Mouse (Mus musculus): ENCODE measurements around the gene Prkag2. TPM values are rescaled to one million over a fixed set of nuclear protein-coding genes. Genes with fewer than 3 reads are reported as not detected.
"Not testable (repeated sequence)": the region's sequence is repeated elsewhere in the genome, so short reads cannot be mapped to it uniquely, and the experiment has no call there.

Prkag2 gene
- polyA plus RNA-seq, 1 experiment from 2014 or later: 41.2 TPM

DNA sequence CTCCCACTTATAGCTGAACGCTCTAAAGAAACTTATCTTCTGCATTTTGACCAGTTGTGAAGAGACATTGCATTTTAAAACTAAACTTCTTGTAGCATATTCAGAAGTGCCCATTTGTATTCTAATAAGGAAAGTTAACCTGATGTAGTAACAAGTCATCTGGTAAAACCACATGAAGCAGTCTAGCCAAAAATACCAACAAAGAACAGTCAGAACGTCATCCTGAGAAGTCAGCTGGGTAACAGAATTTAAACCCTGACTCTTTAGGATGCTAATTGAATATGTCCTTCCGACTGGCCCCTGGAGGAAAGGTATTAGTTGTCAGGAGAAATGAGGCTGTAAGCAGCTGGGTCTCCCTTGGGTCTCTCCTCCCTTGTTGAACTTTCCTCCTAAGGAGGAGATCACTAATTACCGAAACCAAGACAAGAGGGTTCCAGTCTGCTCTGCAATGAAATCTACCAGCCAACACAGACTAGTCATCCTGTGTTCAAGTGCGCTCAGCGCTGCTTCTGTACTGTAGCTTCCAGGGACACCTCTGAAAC lies 276.5 kb downstream of the Prkag2 start:
- Histone ChIP-seq H3K4me3 (ENCODE audit: low read depth, low read length) (no peak overlapping the region), H3K27ac (replicated peaks; ENCODE audit: low read depth, low read length) (no peak overlapping the region), H3K4me1 (ENCODE audit: control insufficient read depth, insufficient read depth, low read length) (no peaks in the 10 kb centered on the region), H3K27me3 (ENCODE audit: control insufficient read depth, insufficient read depth, low read length) (no peaks in the 10 kb centered on the region), H3K9me3 (replicated peaks; ENCODE audit: control insufficient read depth, low read length) (no peaks in the 10 kb centered on the region), H3K9ac (replicated peaks; ENCODE audit: low read length) (no peak overlapping the region), H3K36me3 (replicated peaks; ENCODE audit: control insufficient read depth, insufficient read depth, low read depth, low read length) (no peaks in the 10 kb centered on the region), H3K4me2 (ENCODE audit: low read depth, low read length) (no peak overlapping the region)
- DNase-seq (ENCODE audit: low spot score): no peak
- WGBS: 74% methylated on average over 6 of the region's 6 CpGs
- no peak for ATAC-seq (replicated peaks; ENCODE audit: insufficient number of reproducible peaks, low FRiP score, low TSS enrichment, low read depth)

DNA sequence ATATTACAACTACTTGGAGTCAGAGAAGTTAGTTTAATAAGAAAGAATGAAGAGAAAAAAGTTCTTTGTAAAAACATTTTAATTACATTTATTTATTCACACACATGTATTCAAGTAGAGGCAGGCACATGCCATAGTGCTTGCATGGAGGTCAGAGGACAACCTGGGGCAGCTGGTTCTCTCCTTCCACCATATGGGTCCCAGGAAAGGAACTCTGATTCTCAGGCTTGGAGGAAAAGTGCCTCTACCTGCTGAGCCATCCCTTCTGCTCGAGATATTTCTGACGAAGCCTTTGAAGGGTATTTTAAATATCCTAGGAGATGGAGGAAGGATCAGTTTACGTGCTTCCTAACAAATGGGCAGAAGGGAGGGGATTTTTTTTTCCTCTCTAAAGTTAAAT lies 277.7 kb downstream of the Prkag2 start:
- no peak overlapping the region for H3K27ac ChIP-seq (replicated peaks; ENCODE audit: low read depth, low read length)
- no peaks in the 10 kb centered on the region for H3K27me3 ChIP-seq (ENCODE audit: control insufficient read depth, insufficient read depth, low read length)
- WGBS: 71% methylated on average over 3 of the region's 3 CpGs
- no peak overlapping the region for H3K4me3 ChIP-seq (ENCODE audit: low read depth, low read length)
- H3K9ac ChIP-seq (replicated peaks; ENCODE audit: low read length): no peak overlapping the region
- H3K9me3 ChIP-seq (replicated peaks; ENCODE audit: control insufficient read depth, low read length): no peaks in the 10 kb centered on the region
- no peaks in the 10 kb centered on the region for H3K4me1 ChIP-seq (ENCODE audit: control insufficient read depth, insufficient read depth, low read length)
- H3K36me3 ChIP-seq (replicated peaks; ENCODE audit: control insufficient read depth, insufficient read depth, low read depth, low read length): no peaks in the 10 kb centered on the region
- H3K4me2 ChIP-seq (ENCODE audit: low read depth, low read length): no peak overlapping the region
- no peak for ATAC-seq (replicated peaks; ENCODE audit: insufficient number of reproducible peaks, low FRiP score, low TSS enrichment, low read depth)
- DNase-seq (ENCODE audit: low spot score): no peak

- H3K27ac ChIP-seq (replicated peaks; ENCODE audit: low read depth, low read length); ATAC-seq (replicated peaks; ENCODE audit: insufficient number of reproducible peaks, low FRiP score, low TSS enrichment, low read depth); DNase-seq (ENCODE audit: low spot score); H3K4me2 ChIP-seq (ENCODE audit: low read depth, low read length); H3K4me3 ChIP-seq (ENCODE audit: low read depth, low read length); H3K9me3 ChIP-seq (replicated peaks; ENCODE audit: control insufficient read depth, low read length); H3K36me3 ChIP-seq (replicated peaks; ENCODE audit: control insufficient read depth, insufficient read depth, low read depth, low read length); H3K4me1 ChIP-seq (ENCODE audit: control insufficient read depth, insufficient read depth, low read length); H3K27me3 ChIP-seq (ENCODE audit: control insufficient read depth, insufficient read depth, low read length); H3K9ac ChIP-seq (replicated peaks; ENCODE audit: low read length): not testable (repeated sequence)
- WGBS: 93% methylated on average over 3 of the region's 3 CpGs
These were observed 278.2 kb downstream of the Prkag2 start for GRCm38 (mm10) chr5:24822231-24822630.

DNA sequence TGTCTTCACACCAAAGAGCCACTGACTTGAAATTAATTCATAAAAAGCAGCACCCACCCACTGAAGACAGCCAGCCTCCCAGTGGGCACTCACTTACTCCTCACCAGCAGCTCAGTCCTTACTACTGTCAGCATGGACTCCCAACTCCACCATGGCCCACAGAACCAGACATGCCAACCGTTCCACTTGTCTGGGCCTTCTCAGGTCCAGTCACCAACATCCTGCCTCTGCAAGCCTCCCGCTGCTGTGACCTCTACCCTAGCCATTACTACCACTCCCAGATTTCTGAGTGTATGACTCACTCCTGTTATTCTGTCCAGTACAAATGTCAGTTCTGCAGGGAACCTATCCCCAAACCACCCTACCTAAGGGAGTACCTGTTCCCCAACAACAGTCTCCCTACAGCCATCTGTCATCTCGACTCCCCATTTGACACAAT lies 279.0 kb downstream of the Prkag2 start:
- Histone ChIP-seq H3K27me3 (ENCODE audit: control insufficient read depth, insufficient read depth, low read length) (no peaks in the 10 kb centered on the region), H3K9ac (replicated peaks; ENCODE audit: low read length) (no peak overlapping the region), H3K27ac (replicated peaks; ENCODE audit: low read depth, low read length) (no peak overlapping the region), H3K36me3 (replicated peaks; ENCODE audit: control insufficient read depth, insufficient read depth, low read depth, low read length) (no peaks in the 10 kb centered on the region), H3K4me2 (ENCODE audit: low read depth, low read length) (no peak overlapping the region), H3K4me1 (ENCODE audit: control insufficient read depth, insufficient read depth, low read length) (no peaks in the 10 kb centered on the region), H3K9me3 (replicated peaks; ENCODE audit: control insufficient read depth, low read length) (no peaks in the 10 kb centered on the region), H3K4me3 (ENCODE audit: low read depth, low read length) (no peak overlapping the region)
- ATAC-seq (replicated peaks; ENCODE audit: insufficient number of reproducible peaks, low FRiP score, low TSS enrichment, low read depth) (no peak), DNase-seq (ENCODE audit: low spot score) (no peak)
- WGBS: 87% methylated on average over 3 of the region's 3 CpGs

GRCm38 (mm10) chr5:24820627-24821026 lies 279.8 kb downstream of the Prkag2 start:
- no peaks in the 10 kb centered on the region for H3K36me3 ChIP-seq (replicated peaks; ENCODE audit: control insufficient read depth, insufficient read depth, low read depth, low read length)
- no peaks in the 10 kb centered on the region for H3K4me1 ChIP-seq (ENCODE audit: control insufficient read depth, insufficient read depth, low read length)
- no peak overlapping the region for H3K4me2 ChIP-seq (ENCODE audit: low read depth, low read length)
- H3K9me3 ChIP-seq (replicated peaks; ENCODE audit: control insufficient read depth, low read length): no peaks in the 10 kb centered on the region
- H3K4me3 ChIP-seq (ENCODE audit: low read depth, low read length): no peak overlapping the region
- H3K27me3 ChIP-seq (ENCODE audit: control insufficient read depth, insufficient read depth, low read length): no peaks in the 10 kb centered on the region
- no peak overlapping the region for H3K27ac ChIP-seq (replicated peaks; ENCODE audit: low read depth, low read length)
- ATAC-seq (replicated peaks; ENCODE audit: insufficient number of reproducible peaks, low FRiP score, low TSS enrichment, low read depth) (no peak), DNase-seq (ENCODE audit: low spot score) (no peak)
- H3K9ac ChIP-seq (replicated peaks; ENCODE audit: low read length): no peak overlapping the region
- 80% methylated on average over 5 of the region's 5 CpGs for WGBS

DNA sequence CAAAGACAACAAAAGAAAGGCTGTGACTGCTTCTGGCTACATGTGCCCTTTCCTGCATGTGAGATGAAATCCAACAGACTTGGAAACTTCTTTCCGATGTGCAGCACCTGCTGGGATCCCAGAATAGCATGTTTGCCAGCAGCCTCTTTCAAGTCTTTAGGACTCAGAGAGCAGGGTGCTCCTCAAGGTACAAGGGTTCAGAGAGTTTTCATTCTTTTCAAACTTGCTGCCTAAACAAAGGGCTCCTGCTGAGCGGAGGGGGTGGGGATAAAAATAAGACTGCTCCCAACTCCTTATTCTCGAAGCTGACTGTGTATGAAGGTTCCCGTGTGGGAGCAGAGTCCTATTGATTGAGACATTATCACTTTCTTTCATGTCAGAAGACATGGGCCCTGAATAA lies 283.3 kb downstream of the Prkag2 start:
- no peaks in the 10 kb centered on the region for H3K27me3 ChIP-seq (ENCODE audit: control insufficient read depth, insufficient read depth, low read length)
- no peaks in the 10 kb centered on the region; the same call in none of the 2 replicates for H3K36me3 ChIP-seq (replicated peaks; ENCODE audit: control insufficient read depth, insufficient read depth, low read depth, low read length)
- no peaks in the 10 kb centered on the region for H3K9me3 ChIP-seq (replicated peaks; ENCODE audit: control insufficient read depth, low read length)
- no peak overlapping the region for H3K9ac ChIP-seq (replicated peaks; ENCODE audit: low read length)
- ATAC-seq (replicated peaks; ENCODE audit: insufficient number of reproducible peaks, low FRiP score, low TSS enrichment, low read depth): no peak
- 88% methylated on average over 4 of the region's 4 CpGs for WGBS
- no peak overlapping the region for H3K4me3 ChIP-seq (ENCODE audit: low read depth, low read length)
- H3K4me1 ChIP-seq (ENCODE audit: control insufficient read depth, insufficient read depth, low read length): no peaks in the 10 kb centered on the region
- no peak overlapping the region for H3K27ac ChIP-seq (replicated peaks; ENCODE audit: low read depth, low read length)
- no peak for DNase-seq (ENCODE audit: low spot score)
- no peak overlapping the region for H3K4me2 ChIP-seq (ENCODE audit: low read depth, low read length)

DNA sequence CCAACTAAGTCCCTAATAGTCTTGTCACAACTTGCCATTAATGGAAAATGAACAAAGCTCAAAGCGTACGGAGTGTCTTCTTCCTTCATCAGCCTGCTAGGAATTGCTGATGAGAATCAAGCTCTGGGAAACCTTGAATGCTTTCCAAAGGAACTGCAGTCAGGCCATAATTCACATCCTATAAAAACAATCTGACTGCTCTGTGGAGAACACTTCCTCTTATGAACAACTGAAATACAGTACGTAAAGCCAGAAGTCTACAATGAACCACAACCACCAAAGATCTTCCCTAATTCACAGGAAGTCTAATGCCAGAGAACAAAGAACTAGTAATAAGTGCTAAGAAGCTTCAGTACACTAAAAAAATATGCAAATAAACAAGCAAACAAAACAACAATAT lies 286.5 kb downstream of the Prkag2 start:
- Histone ChIP-seq H3K36me3 (replicated peaks; ENCODE audit: control insufficient read depth, insufficient read depth, low read depth, low read length) (peaks cover 2% of the 10 kb centered on the region), H3K27ac (replicated peaks; ENCODE audit: low read depth, low read length) (no peak overlapping the region), H3K27me3 (ENCODE audit: control insufficient read depth, insufficient read depth, low read length) (no peaks in the 10 kb centered on the region), H3K9ac (replicated peaks; ENCODE audit: low read length) (no peak overlapping the region), H3K4me2 (ENCODE audit: low read depth, low read length) (no peak overlapping the region), H3K4me1 (ENCODE audit: control insufficient read depth, insufficient read depth, low read length) (no peaks in the 10 kb centered on the region), H3K4me3 (ENCODE audit: low read depth, low read length) (no peak overlapping the region), H3K9me3 (replicated peaks; ENCODE audit: control insufficient read depth, low read length) (no peaks in the 10 kb centered on the region)
- 96% methylated on average over 3 of the region's 3 CpGs for WGBS
- ATAC-seq (replicated peaks; ENCODE audit: insufficient number of reproducible peaks, low FRiP score, low TSS enrichment, low read depth): no peak
- no peak for DNase-seq (ENCODE audit: low spot score)

DNA sequence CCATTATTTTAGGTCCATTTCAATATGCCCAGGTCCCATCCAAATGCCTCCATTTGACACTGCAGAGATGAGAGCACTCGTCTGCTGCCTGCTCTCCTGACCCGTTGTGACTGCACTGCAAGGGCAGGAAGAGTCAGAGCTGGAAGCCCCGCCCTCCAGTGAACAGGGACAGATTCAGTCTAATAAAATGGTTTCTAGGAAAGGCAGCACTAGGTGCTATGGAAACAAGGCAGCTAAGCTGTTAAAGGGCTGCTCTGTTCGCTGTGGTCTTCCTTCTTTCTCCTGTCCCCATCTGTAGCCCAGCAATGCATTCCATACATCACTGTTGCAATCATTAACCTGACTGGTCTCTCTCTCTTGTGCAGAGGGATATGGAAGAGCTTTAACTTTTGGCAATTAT lies 287.4 kb downstream of the Prkag2 start:
- Histone ChIP-seq H3K36me3 (replicated peaks; ENCODE audit: control insufficient read depth, insufficient read depth, low read depth, low read length) (peaks cover 2% of the 10 kb centered on the region), H3K4me2 (ENCODE audit: low read depth, low read length) (no peak overlapping the region), H3K4me1 (ENCODE audit: control insufficient read depth, insufficient read depth, low read length) (no peaks in the 10 kb centered on the region), H3K27ac (replicated peaks; ENCODE audit: low read depth, low read length) (no peak overlapping the region), H3K9me3 (replicated peaks; ENCODE audit: control insufficient read depth, low read length) (no peaks in the 10 kb centered on the region), H3K9ac (replicated peaks; ENCODE audit: low read length) (no peak overlapping the region), H3K4me3 (ENCODE audit: low read depth, low read length) (no peak overlapping the region), H3K27me3 (ENCODE audit: control insufficient read depth, insufficient read depth, low read length) (no peaks in the 10 kb centered on the region)
- ATAC-seq (replicated peaks; ENCODE audit: insufficient number of reproducible peaks, low FRiP score, low TSS enrichment, low read depth): no peak
- DNase-seq (ENCODE audit: low spot score): no peak
- 57% methylated on average over 4 of the region's 4 CpGs for WGBS

Data from embryonic facial prominence, embryonic 11.5 days (tissue).